Mouse (Mus musculus) retina, adult 2 months (tissue): ENCODE results near the gene Saa4.
A peak's percentile ranks its signal among the peaks of the same experiment; 100 is the strongest.
"Not testable (repeated sequence)": the region's sequence is repeated elsewhere in the genome, so short reads cannot be mapped to it uniquely, and the experiment has no call there.

Experiments used
- DNase-seq: peaks from one replicate; pipeline ENCODE4 v3.0.0-alpha.2; 2012; ENCODE audit warnings: low read depth, low spot score

The Saa4 gene

GRCm38 (mm10) chr7:46732458-46732857 is at the start of gene Saa4:
Gene Saa4, minus strand, starts transcription at chr7:46732603.
- DNase-seq: no peak

- peak; percentile 50 for DNase-seq
These were observed 38.3 kb upstream of the Saa4 start for GRCm38 (mm10) chr7:46770706-46771105.

GRCm38 (mm10) chr7:46768451-46768850 is 36.0 kb upstream of the Saa4 start:
- no peak for DNase-seq

GRCm38 (mm10) chr7:46767371-46767770 is 35.0 kb upstream of the Saa4 start:
- no peak for DNase-seq

- no peak for DNase-seq
These were observed 32.3 kb upstream of the Saa4 start for GRCm38 (mm10) chr7:46764672-46765071.

GRCm38 (mm10) chr7:46762601-46763000 is 30.2 kb upstream of the Saa4 start:
- no peak for DNase-seq

GRCm38 (mm10) chr7:46761049-46761795 is 28.8 kb upstream of the Saa4 start:
- DNase-seq: no peak

GRCm38 (mm10) chr7:46751490-46751889 is 19.1 kb upstream of the Saa4 start, which contains the start of gene Saa2:
Gene Saa2, plus strand, starts transcription at chr7:46751790.
- DNase-seq: no peak

GRCm38 (mm10) chr7:46748459-46748858 is 16.1 kb upstream of the Saa4 start:
- no peak for DNase-seq

GRCm38 (mm10) chr7:46746381-46746780 is 14.0 kb upstream of the Saa4 start:
- no peak for DNase-seq

- no peak for DNase-seq
These were observed 13.4 kb upstream of the Saa4 start for GRCm38 (mm10) chr7:46745816-46746215.

- not testable (repeated sequence) for DNase-seq
These were observed 10.5 kb upstream of the Saa4 start, which contains the start of gene Saa1 for GRCm38 (mm10) chr7:46742880-46743279. Gene Saa1, minus strand, starts transcription at chr7:46742980.

- DNase-seq: not testable (repeated sequence)
These were observed 7.6 kb upstream of the Saa4 start for GRCm38 (mm10) chr7:46740041-46740440.

- DNase-seq: no peak
These were observed 6.4 kb upstream of the Saa4 start for GRCm38 (mm10) chr7:46738561-46739460.

- no peak for DNase-seq
These were observed 2.6 kb upstream of the Saa4 start for GRCm38 (mm10) chr7:46734983-46735382.

GRCm38 (mm10) chr7:46727584-46727983 is 4.8 kb downstream of the Saa4 start:
- DNase-seq: no peak

GRCm38 (mm10) chr7:46724396-46724795 is 8.0 kb downstream of the Saa4 start:
- DNase-seq: no peak

- DNase-seq: no peak
These were observed 8.6 kb downstream of the Saa4 start for GRCm38 (mm10) chr7:46723849-46724248.

- no peak for DNase-seq
These were observed 9.0 kb downstream of the Saa4 start for GRCm38 (mm10) chr7:46723354-46723753.

- DNase-seq: no peak
These were observed 11.9 kb downstream of the Saa4 start for GRCm38 (mm10) chr7:46720460-46720859.

GRCm38 (mm10) chr7:46719526-46719925 is 12.9 kb downstream of the Saa4 start:
- no peak for DNase-seq

GRCm38 (mm10) chr7:46718591-46719270 is 13.7 kb downstream of the Saa4 start:
- DNase-seq: no peak
